Mouse (Mus musculus) stomach, embryonic 16.5 days (tissue): Measurements from ENCODE around the gene Cpxm2. TPM values are rescaled to one million over a fixed set of nuclear protein-coding genes. Genes with fewer than 3 reads are reported as not detected.

ENCODE experiments used
- ATAC-seq: fragments of 200-750 bp; cut with Nextera tagmentation; 2 replicates; pipeline ENCODE4 v1.8.0; 2017; ENCODE audit warnings: moderate number of reproducible peaks, moderate TSS enrichment; ENCODE audit not compliant: insufficient read depth, low FRiP score
- H3K27ac ChIP-seq: fragments of 300-500 bp; sonication (generic); 2 replicates; pipeline ENCODE4 v1.5.1; 2014; ENCODE audit warnings: low read length
- H3K27me3 ChIP-seq: fragments of 300-500 bp; sonication (generic); 2 replicates; pipeline ENCODE4 v1.6.1; 2014; ENCODE audit warnings: low read length, control low read depth, mixed read lengths; ENCODE audit not compliant: control insufficient read depth, insufficient read depth
- H3K36me3 ChIP-seq: fragments of 300-500 bp; sonication (generic); 2 replicates; pipeline ENCODE4 v1.6.1; 2014; ENCODE audit warnings: low read length; ENCODE audit not compliant: control insufficient read depth, insufficient read depth
- H3K4me1 ChIP-seq: fragments of 300-500 bp; sonication (generic); 2 replicates; pipeline ENCODE4 v1.6.1; 2014; ENCODE audit warnings: low read length, control low read depth, mixed read lengths; ENCODE audit not compliant: control insufficient read depth, insufficient read depth
- H3K4me2 ChIP-seq: fragments of 300-500 bp; sonication (generic); 2 replicates; pipeline ENCODE4 v1.6.1; 2014; ENCODE audit warnings: low read depth, low read length, mixed read lengths
- H3K4me3 ChIP-seq: fragments of 300-500 bp; sonication (generic); replicated peaks from 2 replicates; pipeline ENCODE4 v1.5.1; 2014; ENCODE audit warnings: mild to moderate bottlenecking, low read length
- H3K9ac ChIP-seq: fragments of 300-500 bp; sonication (generic); 2 replicates; pipeline ENCODE4 v1.6.1; 2014; ENCODE audit warnings: low read length
- H3K9me3 ChIP-seq: fragments of 300-500 bp; sonication (generic); replicated peaks from 2 replicates; pipeline ENCODE4 v1.6.1; 2016; ENCODE audit warnings: low read length, control low read depth; ENCODE audit not compliant: control insufficient read depth
- WGBS: fragments of 180-500 bp; shearing (Covaris S2); extraction: QIAGEN DNeasy Blood & Tissue Kit; methylation state at CpG from one replicate; pipeline ENCODE4 v1.1.7; 2014; 5-methylcytosine and 5-hydroxymethylcytosine counted together
- polyA plus RNA-seq: library from polyadenylated mRNA; unstranded; fragments of >200 nt; fragmentation: Nextera tagmentation; extraction: Ambion mirVana; gene quantifications from 2 replicates; pipeline ENCODE4 v1.2.1, GENCODE M21; 2015

Gene Cpxm2
- polyA plus RNA-seq, 1 experiment from 2014 or later, result 4.5 TPM

DNA sequence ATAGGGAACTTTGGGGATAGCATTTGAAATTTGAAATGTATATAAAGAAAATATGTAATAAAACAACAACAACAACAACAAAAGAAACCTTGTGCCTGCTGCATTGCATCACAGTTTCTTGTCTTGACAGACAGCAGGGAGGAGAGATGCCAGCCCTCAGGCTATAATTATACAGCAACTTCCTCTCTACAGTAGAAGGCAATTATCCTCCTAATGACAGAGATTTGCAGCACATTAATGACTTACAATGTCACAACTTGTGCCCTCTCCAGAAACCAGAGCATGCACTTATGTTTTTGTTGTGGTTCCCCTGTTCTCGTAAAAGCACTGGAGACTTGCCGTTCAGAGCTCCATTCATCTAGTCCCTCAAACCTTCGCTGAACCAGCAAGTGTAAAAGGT lies 44.2 kb downstream of the Cpxm2 start:
- Histone ChIP-seq H3K9ac (no peak overlapping the region), H3K4me2 (no peak overlapping the region), H3K36me3 (no peaks in the 10 kb centered on the region), H3K27me3 (no peaks in the 10 kb centered on the region), H3K9me3 (no peaks in the 10 kb centered on the region), H3K4me3 (no peak overlapping the region), H3K27ac (no peak overlapping the region), H3K4me1 (no peaks in the 10 kb centered on the region)
- WGBS, result 80% methylated on average over 3 of the region's 3 CpGs
- ATAC-seq, result no peak

DNA sequence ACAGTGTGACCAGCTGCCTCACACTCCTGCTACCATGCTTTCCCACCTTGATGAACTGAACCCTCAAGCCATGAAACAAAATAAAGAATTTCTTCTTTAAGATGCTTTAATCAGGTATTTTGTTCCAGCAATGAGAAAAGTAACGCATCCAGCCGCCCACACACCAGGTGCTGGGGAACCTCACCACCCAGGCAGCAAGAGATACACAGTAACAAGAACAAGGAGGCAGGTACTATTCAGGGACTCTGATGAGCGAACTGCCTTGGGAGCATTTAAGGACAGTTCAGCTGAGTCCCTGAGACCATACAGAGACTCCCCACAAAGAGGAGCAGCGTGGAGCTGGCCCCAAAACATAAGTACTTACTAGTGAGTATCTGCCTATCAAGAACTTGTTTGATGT lies 47.6 kb downstream of the Cpxm2 start:
- Histone ChIP-seq H3K4me2 (no peak overlapping the region), H3K4me3 (no peak overlapping the region), H3K27me3 (no peaks in the 10 kb centered on the region), H3K27ac (no peak overlapping the region), H3K9ac (no peak overlapping the region), H3K9me3 (no peaks in the 10 kb centered on the region), H3K36me3 (no peaks in the 10 kb centered on the region), H3K4me1 (no peaks in the 10 kb centered on the region)
- ATAC-seq, result no peak
- 83% methylated on average over 4 of the region's 4 CpGs for WGBS

DNA sequence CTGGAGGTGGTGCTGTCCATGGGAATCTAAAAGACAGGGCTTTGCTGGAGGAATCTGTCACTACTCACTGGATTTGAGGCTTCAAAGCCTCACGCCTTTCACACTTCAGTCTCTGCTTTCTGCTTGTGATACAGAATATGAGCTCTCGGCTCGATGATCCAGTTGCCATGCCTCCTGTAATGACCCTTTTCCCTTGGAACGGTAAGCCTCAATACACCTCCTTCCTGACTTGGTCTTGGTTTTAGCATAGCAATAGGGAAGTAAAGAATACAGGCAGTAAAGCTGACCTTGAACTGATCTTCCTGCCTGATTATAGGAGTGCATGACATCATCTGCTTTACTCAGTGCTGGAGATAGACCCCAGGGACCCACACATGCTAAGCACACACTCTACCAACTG lies 49.2 kb downstream of the Cpxm2 start:
- Histone ChIP-seq H3K4me3 (no peak overlapping the region), H3K9me3 (no peaks in the 10 kb centered on the region), H3K27ac (no peak overlapping the region), H3K27me3 (no peaks in the 10 kb centered on the region), H3K9ac (no peak overlapping the region), H3K4me1 (no peaks in the 10 kb centered on the region), H3K36me3 (no peaks in the 10 kb centered on the region), H3K4me2 (no peak overlapping the region)
- 77% methylated on average over 4 of the region's 4 CpGs for WGBS
- no peak for ATAC-seq

DNA sequence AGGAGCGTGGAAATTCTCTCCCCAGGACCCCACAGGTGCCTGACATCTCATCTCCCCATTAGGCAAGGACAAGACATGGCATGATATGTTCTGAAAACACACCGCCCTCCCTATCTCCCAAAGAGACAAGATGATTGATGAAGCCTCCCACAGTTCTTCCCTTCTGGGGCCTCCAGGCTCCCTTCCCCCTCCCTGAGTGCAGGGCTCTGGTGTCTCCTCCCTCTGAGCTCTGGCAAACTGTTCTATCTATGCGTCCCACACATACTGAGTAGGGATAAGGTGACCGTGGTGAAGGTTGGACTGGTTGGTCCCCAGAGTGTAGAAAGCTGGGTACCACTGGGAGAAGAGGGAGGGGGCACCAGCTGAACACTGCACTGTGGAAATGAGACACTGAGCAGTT lies 56.1 kb downstream of the Cpxm2 start:
- Histone ChIP-seq H3K9me3 (no peaks in the 10 kb centered on the region), H3K36me3 (no peaks in the 10 kb centered on the region), H3K4me3 (no peak overlapping the region), H3K27ac (no peak overlapping the region), H3K4me1 (peaks cover 4% of the 10 kb centered on the region; the same call in 1 of the 2 replicates), H3K4me2 (no peak overlapping the region), H3K9ac (no peak overlapping the region), H3K27me3 (no peaks in the 10 kb centered on the region)
- peak; percentile 40; the same call in 1 of the 2 replicates for ATAC-seq
- 31% methylated on average over 4 of the region's 4 CpGs for WGBS

DNA sequence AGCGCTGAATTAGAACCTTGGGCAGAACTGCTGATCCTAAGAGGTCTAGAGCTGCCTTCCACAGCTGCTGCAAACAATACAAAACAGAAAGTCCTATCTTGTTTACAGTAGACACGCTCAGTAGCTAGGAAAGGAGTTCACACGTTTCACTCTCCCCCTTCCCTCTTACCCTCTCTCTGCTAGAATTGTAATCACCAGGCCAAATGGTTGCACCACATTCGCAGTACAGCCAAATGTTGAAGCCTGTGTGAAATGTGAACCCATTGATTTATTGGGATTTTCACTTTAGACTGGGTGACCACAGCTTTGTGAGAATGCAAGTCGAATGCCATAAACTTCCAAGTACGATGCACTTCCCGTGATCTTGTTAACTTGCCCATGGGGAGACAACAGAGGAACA lies 59.9 kb downstream of the Cpxm2 start:
- Histone ChIP-seq H3K4me2 (no peak overlapping the region), H3K4me1 (peaks cover 4% of the 10 kb centered on the region; the same call in 1 of the 2 replicates), H3K36me3 (no peaks in the 10 kb centered on the region), H3K9ac (no peak overlapping the region), H3K27me3 (no peaks in the 10 kb centered on the region), H3K9me3 (no peaks in the 10 kb centered on the region), H3K27ac (no peak overlapping the region), H3K4me3 (no peak overlapping the region)
- ATAC-seq, result no peak
- WGBS, result 51% methylated on average over 7 of the region's 7 CpGs

DNA sequence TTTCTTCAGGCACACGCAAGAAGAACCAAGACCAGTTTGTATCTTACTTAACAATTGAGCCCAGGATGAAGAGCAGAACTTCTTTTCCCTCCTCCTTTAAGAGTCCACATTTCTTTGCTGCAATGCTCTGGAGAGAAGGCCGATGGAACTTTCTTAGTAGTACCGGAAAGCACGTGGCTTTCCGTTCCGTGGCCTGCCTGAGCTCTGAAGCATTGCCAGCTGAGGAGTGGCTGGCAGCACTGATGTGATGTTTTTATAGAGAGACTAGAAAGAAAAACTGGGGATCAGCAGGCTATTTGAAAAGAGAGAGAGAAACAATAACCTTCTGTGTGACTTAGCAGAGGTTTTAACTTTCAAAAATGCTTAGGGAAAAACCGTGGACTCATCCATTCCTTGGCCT lies 63.0 kb downstream of the Cpxm2 start:
- Histone ChIP-seq H3K9me3 (no peaks in the 10 kb centered on the region), H3K9ac (no peak overlapping the region), H3K4me2 (no peak overlapping the region), H3K4me1 (no peaks in the 10 kb centered on the region), H3K36me3 (no peaks in the 10 kb centered on the region), H3K27ac (no peak overlapping the region), H3K4me3 (no peak overlapping the region), H3K27me3 (no peaks in the 10 kb centered on the region)
- 87% methylated on average over 7 of the region's 7 CpGs for WGBS
- no peak for ATAC-seq

DNA sequence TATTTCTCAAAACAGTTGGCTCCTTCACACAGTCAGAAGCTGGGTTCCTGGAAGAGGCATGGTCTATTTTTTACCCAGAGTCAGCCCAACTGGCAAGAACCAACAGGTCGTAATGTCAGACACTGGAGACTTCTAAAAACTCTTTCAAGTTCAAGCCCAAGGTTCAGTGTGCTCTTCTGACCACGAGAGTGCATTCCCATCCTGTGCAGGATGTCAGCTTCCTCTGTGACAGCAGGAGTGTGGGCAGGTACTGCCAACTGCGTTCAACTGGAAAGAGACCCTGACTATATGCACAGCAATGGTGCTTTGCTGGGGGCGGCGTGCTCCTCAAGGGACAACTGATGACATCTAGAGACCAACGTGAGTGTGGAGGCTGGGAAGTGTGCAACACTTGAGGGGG lies 65.9 kb downstream of the Cpxm2 start:
- 66% methylated on average over 6 of the region's 6 CpGs for WGBS
- ATAC-seq, result no peak

DNA sequence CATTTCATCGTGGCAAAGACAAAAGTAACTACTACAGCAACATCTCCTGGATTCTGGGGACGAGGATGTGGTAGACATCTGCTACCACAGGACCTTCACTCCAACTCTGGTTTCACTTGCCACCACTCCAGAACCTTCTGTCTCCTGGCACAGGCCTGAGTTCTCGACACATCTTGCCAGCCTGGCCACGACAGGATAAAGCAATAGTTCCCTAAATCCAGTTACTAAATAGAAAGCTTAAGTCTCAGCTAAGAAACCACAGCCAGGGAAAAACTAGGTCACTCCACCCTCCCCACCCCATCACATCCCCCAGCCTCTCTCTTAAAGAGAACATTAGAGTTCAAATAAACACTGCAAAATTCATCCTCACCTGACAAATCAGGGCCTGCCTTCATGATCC lies 66.4 kb downstream of the Cpxm2 start:
- WGBS, result 71% methylated on average over 4 of the region's 4 CpGs
- H3K27ac ChIP-seq, result no peak overlapping the region
- no peak overlapping the region for H3K4me3 ChIP-seq
- no peaks in the 10 kb centered on the region for H3K36me3 ChIP-seq
- no peaks in the 10 kb centered on the region for H3K4me1 ChIP-seq
- H3K27me3 ChIP-seq, result no peaks in the 10 kb centered on the region
- no peak for ATAC-seq
- no peaks in the 10 kb centered on the region for H3K9me3 ChIP-seq
- H3K9ac ChIP-seq, result no peak overlapping the region
- H3K4me2 ChIP-seq, result no peak overlapping the region

More for the DNA sequence above, 65.9 kb downstream of the Cpxm2 start:
- Histone ChIP-seq H3K36me3 (no peaks in the 10 kb centered on the region), H3K4me1 (no peaks in the 10 kb centered on the region), H3K4me3 (no peak overlapping the region), H3K27me3 (no peaks in the 10 kb centered on the region), H3K4me2 (no peak overlapping the region), H3K9me3 (no peaks in the 10 kb centered on the region), H3K27ac (no peak overlapping the region), H3K9ac (no peak overlapping the region)

DNA sequence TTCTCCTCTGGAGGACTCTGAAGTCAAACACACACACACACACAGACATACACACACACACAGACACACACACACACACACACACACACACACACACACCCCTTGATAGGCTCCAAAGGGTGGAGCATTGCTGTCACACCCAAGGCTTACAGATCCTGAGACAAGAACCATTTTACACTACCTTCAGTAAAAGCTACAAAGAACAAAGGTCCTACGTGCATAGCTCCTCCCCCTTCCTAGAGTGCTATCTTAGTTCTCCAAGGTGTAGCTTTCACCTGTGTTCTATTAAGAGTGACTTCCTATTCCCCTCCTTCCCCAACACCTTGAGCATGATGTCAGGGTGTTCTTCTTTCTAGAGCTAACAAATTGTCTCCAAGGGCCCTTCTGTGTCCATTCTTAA lies 78.7 kb downstream of the Cpxm2 start:
- Histone ChIP-seq H3K4me3 (no peak overlapping the region), H3K4me2 (no peak overlapping the region), H3K9ac (no peak overlapping the region), H3K27me3 (no peaks in the 10 kb centered on the region), H3K36me3 (no peaks in the 10 kb centered on the region), H3K4me1 (no peaks in the 10 kb centered on the region), H3K9me3 (no peaks in the 10 kb centered on the region), H3K27ac (no peak overlapping the region)
- 50% methylated on average over 1 of the region's 1 CpGs for WGBS
- ATAC-seq, result no peak

DNA sequence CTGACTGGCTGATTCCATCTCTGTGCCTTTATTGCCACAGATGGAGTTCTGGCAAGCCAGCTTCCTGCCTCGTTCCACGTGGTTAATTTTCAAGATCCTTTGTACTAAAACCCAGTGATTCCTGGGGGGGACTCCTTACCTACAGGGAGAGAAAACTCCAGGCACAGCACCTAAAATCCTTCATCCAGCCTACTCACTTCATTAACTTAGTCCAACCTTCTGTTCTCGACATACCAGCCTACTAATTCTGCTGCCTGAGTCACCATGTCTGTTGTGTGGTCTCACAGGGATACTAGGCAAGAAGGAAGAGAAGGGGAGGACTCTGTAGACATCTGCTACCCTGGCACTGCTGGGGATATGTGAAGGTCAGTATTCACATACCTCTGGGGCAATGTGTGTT lies 80.0 kb downstream of the Cpxm2 start:
- H3K27ac ChIP-seq, result no peak overlapping the region
- H3K4me3 ChIP-seq, result no peak overlapping the region
- no peaks in the 10 kb centered on the region for H3K27me3 ChIP-seq
- 85% methylated on average over 3 of the region's 3 CpGs for WGBS
- H3K4me2 ChIP-seq, result no peak overlapping the region
- ATAC-seq, result no peak
- no peaks in the 10 kb centered on the region for H3K9me3 ChIP-seq
- no peaks in the 10 kb centered on the region for H3K36me3 ChIP-seq
- H3K9ac ChIP-seq, result no peak overlapping the region
- no peaks in the 10 kb centered on the region for H3K4me1 ChIP-seq
